Mouse (Mus musculus): ENCODE measurements at regions not wholly inside any gene's neighbourhood (a gene's known extent, or its start where the extent isn't known, plus 50 kb on each side); places are given as distances from the start of the nearest gene placed in this dataset.

DNA sequence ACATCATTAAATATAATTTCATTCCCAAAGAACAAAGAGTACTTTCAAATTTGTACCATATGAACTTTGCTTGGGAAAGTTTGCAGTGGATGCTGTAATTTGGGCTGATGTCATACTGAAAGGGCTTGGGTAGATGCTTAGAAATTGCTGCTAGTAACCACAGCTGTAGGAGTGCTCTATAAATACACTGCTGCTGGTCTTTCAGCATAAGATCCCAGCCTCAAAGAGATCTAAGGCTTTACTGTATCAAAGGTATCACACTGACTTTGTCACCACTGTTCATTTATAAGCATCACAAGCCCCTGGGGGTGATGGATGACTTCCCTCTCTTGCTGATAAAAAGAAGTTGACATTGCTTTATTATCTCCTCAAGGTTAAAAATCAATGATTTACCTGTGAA is 497.2 kb downstream of the Pla2g4a start:
- Histone ChIP-seq H3K4me1 (ENCODE audit: control insufficient read depth, insufficient read depth, low read length) (no peaks in the 10 kb centered on the region), H3K27ac (ENCODE audit: low read length) (no peak overlapping the region), H3K9me3 (ENCODE audit: control insufficient read depth, low read length) (no peaks in the 10 kb centered on the region; the same call in 1 of the 2 replicates), H3K4me3 (ENCODE audit: low read length) (no peak overlapping the region), H3K27me3 (replicated peaks; ENCODE audit: control insufficient read depth, insufficient read depth, low read length) (no peaks in the 10 kb centered on the region), H3K9ac (ENCODE audit: low read depth, low read length) (no peak overlapping the region), H3K36me3 (ENCODE audit: control insufficient read depth, insufficient read depth, low read length) (no peaks in the 10 kb centered on the region), H3K4me2 (ENCODE audit: low read depth, low read length) (no peak overlapping the region)
- no peak for ATAC-seq

DNA sequence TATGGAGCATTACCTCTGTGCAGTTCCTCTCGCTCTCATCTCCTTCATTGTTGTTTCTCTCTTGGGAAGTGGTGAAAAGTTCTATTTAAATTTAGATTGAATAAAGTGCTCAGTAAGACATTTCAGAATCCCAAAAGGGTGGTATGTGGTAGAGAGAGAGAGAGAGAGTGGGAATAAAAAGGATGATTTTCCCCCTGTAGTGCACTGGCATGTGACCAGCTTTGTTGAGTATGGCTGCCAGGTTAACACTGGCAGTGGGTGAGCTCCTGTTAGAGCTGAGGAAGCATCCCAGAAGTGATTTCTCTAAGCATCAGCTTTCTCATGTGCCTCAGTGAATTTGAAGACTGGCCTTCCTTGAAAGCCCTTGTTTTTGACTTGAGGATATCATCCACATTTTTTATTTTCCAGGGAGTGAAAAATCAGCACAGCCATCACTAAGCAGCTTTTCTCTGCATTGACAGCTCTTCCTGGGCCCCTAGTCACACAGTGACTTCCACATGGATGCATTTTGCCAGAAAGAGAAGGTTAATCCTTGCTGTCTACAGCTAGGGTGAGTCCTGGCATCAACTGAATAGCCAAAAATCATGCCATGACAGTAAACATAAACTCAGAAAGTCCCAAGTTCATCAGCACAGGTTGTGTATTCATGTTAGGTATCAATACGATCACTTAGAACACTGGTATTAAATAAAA is 511.1 kb downstream of the Pla2g4a start:
- Histone ChIP-seq H3K27me3 (replicated peaks; ENCODE audit: control insufficient read depth, insufficient read depth, low read length) (no peaks in the 10 kb centered on the region), H3K4me2 (ENCODE audit: low read depth, low read length) (no peak overlapping the region), H3K4me1 (ENCODE audit: control insufficient read depth, insufficient read depth, low read length) (no peaks in the 10 kb centered on the region), H3K9me3 (ENCODE audit: control insufficient read depth, low read length) (no peaks in the 10 kb centered on the region), H3K27ac (ENCODE audit: low read length) (no peak overlapping the region), H3K9ac (ENCODE audit: low read depth, low read length) (no peak overlapping the region), H3K4me3 (ENCODE audit: low read length) (no peak overlapping the region), H3K36me3 (ENCODE audit: control insufficient read depth, insufficient read depth, low read length) (no peaks in the 10 kb centered on the region)
- no peak for ATAC-seq
- WGBS = 84% methylated on average over 2 of the region's 2 CpGs

DNA sequence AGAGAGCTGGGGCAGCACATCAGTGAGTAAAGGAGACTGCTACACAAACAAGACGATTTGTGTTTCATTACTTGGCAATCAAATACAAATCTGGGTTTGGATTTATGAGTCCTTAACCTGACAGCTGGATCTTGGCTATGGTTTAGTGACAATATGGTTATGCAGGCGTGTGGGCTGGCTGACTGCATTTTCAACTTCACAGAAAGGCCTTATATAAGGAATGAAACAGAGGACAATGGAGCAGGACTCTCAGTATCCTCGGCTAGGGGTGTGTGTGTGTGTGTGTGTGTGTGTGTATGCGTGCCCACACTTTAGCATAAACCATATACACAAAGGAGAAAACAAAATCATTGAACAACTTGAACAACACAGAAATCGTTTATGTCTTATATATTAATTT is 512.6 kb downstream of the Pla2g4a start:
- Histone ChIP-seq H3K36me3 (ENCODE audit: control insufficient read depth, insufficient read depth, low read length) (no peaks in the 10 kb centered on the region), H3K27ac (ENCODE audit: low read length) (no peak overlapping the region), H3K27me3 (replicated peaks; ENCODE audit: control insufficient read depth, insufficient read depth, low read length) (no peaks in the 10 kb centered on the region), H3K9me3 (ENCODE audit: control insufficient read depth, low read length) (no peaks in the 10 kb centered on the region), H3K9ac (ENCODE audit: low read depth, low read length) (no peak overlapping the region), H3K4me2 (ENCODE audit: low read depth, low read length) (no peak overlapping the region), H3K4me1 (ENCODE audit: control insufficient read depth, insufficient read depth, low read length) (no peaks in the 10 kb centered on the region), H3K4me3 (ENCODE audit: low read length) (no peak overlapping the region)
- ATAC-seq = no peak
- 73% methylated on average over 5 of the region's 5 CpGs for whole genome bisulfite sequencing

DNA sequence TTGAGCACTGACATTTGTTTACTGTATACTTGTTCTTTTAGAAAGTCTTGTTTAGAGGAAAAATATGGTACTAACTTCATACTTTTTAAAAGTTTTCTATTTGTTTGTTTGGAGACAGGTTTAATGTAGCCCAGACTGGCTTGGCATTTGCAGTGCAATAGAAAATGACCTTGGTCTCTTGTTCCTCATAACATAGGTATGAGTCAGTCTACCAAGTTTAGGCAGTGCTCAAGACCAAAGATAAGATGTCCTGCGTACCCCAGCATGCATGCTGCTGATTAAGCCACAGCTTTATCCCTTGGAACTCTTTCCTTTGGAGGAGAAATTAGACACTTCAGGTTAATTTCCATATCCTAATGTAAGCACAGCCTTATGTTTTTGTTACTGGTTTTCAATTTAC is 550.1 kb downstream of the Pla2g4a start:
- no peak for ATAC-seq
- 68% methylated on average over 1 of the region's 1 CpGs for WGBS
- no peak overlapping the region for H3K9ac ChIP-seq (ENCODE audit: low read depth, low read length)

DNA sequence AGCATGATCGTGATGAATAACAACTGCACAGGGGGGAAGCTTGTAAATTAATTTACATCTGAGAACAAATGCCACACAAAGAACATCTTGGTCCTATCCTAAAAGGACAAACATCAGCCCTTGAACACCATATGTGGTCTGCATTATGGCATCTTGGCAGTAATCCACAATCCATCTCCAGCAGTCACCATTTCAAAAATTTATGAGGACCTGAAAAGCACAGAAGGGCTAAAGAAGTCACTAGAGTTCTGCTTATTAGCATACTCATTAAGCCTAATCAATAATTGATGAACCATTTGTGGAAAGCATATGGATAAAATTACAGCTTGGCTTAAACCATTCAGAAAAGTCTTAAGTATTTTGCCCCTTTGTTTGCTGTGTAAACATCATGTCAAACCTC is 555.7 kb downstream of the Pla2g4a start:
- H3K4me2 ChIP-seq (ENCODE audit: low read depth, low read length) = no peak overlapping the region
- WGBS = 47% methylated on average over 1 of the region's 1 CpGs
- no peaks in the 10 kb centered on the region for H3K36me3 ChIP-seq (ENCODE audit: control insufficient read depth, insufficient read depth, low read length)
- H3K9ac ChIP-seq (ENCODE audit: low read depth, low read length) = no peak overlapping the region
- no peak overlapping the region for H3K27ac ChIP-seq (ENCODE audit: low read length)
- no peaks in the 10 kb centered on the region for H3K27me3 ChIP-seq (replicated peaks; ENCODE audit: control insufficient read depth, insufficient read depth, low read length)
- H3K4me3 ChIP-seq (ENCODE audit: low read length) = no peak overlapping the region
- H3K9me3 ChIP-seq (ENCODE audit: control insufficient read depth, low read length) = no peaks in the 10 kb centered on the region
- no peaks in the 10 kb centered on the region for H3K4me1 ChIP-seq (ENCODE audit: control insufficient read depth, insufficient read depth, low read length)
- ATAC-seq = no peak

More for the DNA sequence above, 550.1 kb downstream of the Pla2g4a start:
- H3K27ac ChIP-seq (ENCODE audit: low read length) = no peak overlapping the region
- H3K4me1 ChIP-seq (ENCODE audit: control insufficient read depth, insufficient read depth, low read length) = no peaks in the 10 kb centered on the region
- no peaks in the 10 kb centered on the region for H3K9me3 ChIP-seq (ENCODE audit: control insufficient read depth, low read length)
- H3K4me3 ChIP-seq (ENCODE audit: low read length) = no peak overlapping the region
- no peak overlapping the region for H3K4me2 ChIP-seq (ENCODE audit: low read depth, low read length)
- no peaks in the 10 kb centered on the region for H3K36me3 ChIP-seq (ENCODE audit: control insufficient read depth, insufficient read depth, low read length)
- no peaks in the 10 kb centered on the region for H3K27me3 ChIP-seq (replicated peaks; ENCODE audit: control insufficient read depth, insufficient read depth, low read length)

DNA sequence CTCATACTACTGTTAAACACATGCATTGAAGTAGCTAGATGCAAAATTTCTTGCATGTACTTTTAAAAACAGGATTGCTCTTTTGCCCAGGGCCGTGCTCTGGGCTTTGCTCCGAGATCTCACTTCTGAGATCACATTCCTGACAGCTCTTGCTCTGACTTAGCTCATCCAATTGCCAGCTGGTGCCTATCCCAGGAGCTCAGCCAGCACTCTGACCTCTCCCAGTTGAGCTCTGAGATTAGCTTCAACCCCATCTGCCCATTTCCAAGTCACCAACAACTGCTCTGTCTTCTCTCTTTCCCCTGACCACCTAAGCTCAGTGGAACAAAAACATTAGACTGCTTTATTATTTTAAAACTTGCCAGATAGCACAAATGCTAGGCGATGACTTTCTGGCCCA is 572.4 kb downstream of the Pla2g4a start:
- Histone ChIP-seq H3K4me2 (ENCODE audit: low read depth, low read length) (no peak overlapping the region), H3K9ac (ENCODE audit: low read depth, low read length) (no peak overlapping the region), H3K4me1 (ENCODE audit: control insufficient read depth, insufficient read depth, low read length) (no peaks in the 10 kb centered on the region), H3K36me3 (ENCODE audit: control insufficient read depth, insufficient read depth, low read length) (no peaks in the 10 kb centered on the region), H3K27me3 (replicated peaks; ENCODE audit: control insufficient read depth, insufficient read depth, low read length) (no peaks in the 10 kb centered on the region), H3K9me3 (ENCODE audit: control insufficient read depth, low read length) (no peaks in the 10 kb centered on the region), H3K4me3 (ENCODE audit: low read length) (no peak overlapping the region), H3K27ac (ENCODE audit: low read length) (no peak overlapping the region)
- WGBS = 74% methylated on average over 3 of the region's 3 CpGs
- no peak for ATAC-seq

DNA sequence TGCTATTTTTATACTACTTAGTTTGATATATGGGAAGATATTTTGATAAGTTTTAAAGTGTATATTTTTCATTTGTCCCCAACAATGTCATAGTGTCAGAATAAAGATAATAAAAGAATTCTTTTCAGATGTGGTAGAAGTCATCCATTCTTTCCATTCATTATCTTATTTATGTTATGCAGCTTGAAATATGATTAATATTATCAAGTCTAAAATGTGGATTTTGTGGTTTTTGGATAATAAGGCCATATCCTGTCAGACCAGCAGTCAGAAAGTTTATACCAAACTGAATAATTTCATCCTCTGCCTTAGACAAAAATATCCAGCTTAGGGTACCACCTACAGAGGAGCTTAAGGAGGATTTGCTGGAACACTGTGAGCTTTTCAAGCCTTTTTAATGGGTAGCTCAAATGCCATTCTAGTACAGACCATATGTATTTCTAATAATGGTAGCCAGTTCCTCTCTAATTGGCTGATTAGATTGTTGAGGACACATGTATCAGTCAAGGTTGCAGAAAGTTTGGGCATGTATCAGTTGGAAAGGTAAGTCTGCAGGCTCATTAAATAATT is 609.7 kb downstream of the Pla2g4a start:
- H3K9ac ChIP-seq (ENCODE audit: low read depth, low read length) = no peak overlapping the region
- H3K4me2 ChIP-seq (ENCODE audit: low read depth, low read length) = no peak overlapping the region
- H3K4me1 ChIP-seq (ENCODE audit: control insufficient read depth, insufficient read depth, low read length) = no peaks in the 10 kb centered on the region
- H3K4me3 ChIP-seq (ENCODE audit: low read length) = no peak overlapping the region
- no peak for ATAC-seq
- no peak overlapping the region for H3K27ac ChIP-seq (ENCODE audit: low read length)
- H3K9me3 ChIP-seq (ENCODE audit: control insufficient read depth, low read length) = no peaks in the 10 kb centered on the region
- H3K27me3 ChIP-seq (replicated peaks; ENCODE audit: control insufficient read depth, insufficient read depth, low read length) = no peaks in the 10 kb centered on the region
- H3K36me3 ChIP-seq (ENCODE audit: control insufficient read depth, insufficient read depth, low read length) = no peaks in the 10 kb centered on the region

DNA sequence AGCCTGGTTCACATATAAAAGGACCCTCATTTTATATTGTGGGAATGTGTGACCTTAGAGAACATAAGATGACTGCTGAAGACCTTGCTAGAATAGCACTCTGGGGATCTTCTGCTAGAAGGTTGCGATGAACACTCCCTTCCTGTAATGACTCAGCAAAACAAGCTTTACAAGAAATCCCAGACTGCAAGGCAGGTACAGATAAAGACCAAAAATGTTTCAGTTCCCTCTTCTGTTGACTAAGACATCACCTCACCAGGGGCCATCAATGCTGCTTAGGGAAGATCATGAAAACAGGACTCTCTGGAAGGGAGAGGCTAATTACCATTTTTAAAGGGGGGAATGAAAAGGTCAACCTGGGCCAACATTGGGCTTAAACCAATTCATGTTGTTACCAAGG is 613.7 kb downstream of the Pla2g4a start:
- Histone ChIP-seq H3K9me3 (ENCODE audit: control insufficient read depth, low read length) (no peaks in the 10 kb centered on the region), H3K4me1 (ENCODE audit: control insufficient read depth, insufficient read depth, low read length) (no peaks in the 10 kb centered on the region), H3K27ac (ENCODE audit: low read length) (no peak overlapping the region), H3K27me3 (replicated peaks; ENCODE audit: control insufficient read depth, insufficient read depth, low read length) (no peaks in the 10 kb centered on the region), H3K4me2 (ENCODE audit: low read depth, low read length) (no peak overlapping the region), H3K36me3 (ENCODE audit: control insufficient read depth, insufficient read depth, low read length) (no peaks in the 10 kb centered on the region), H3K9ac (ENCODE audit: low read depth, low read length) (no peak overlapping the region), H3K4me3 (ENCODE audit: low read length) (no peak overlapping the region)
- no peak for ATAC-seq
- 86% methylated on average over 1 of the region's 1 CpGs for WGBS

DNA sequence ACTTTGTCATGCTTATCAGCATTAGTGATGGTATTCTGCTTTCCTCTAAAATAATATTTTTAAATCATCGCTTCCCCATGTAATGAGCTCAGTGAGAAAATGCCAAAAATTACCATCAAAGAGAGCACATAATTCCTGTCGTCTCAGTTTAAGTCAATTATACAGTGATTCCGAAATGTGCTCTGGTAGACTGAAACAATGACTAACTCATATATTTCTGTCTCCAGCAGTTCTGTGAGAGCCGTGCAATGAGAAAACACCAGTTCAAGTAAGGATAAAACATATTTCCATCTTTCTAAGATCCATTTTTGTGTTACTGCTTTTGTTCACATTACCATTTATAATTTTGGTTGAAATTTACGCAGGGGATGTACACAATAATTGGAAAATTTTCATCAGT is 622.9 kb downstream of the Pla2g4a start:
- Histone ChIP-seq H3K27ac (ENCODE audit: low read length) (no peak overlapping the region), H3K4me2 (ENCODE audit: low read depth, low read length) (no peak overlapping the region), H3K36me3 (ENCODE audit: control insufficient read depth, insufficient read depth, low read length) (no peaks in the 10 kb centered on the region), H3K9ac (ENCODE audit: low read depth, low read length) (no peak overlapping the region), H3K4me3 (ENCODE audit: low read length) (no peak overlapping the region), H3K27me3 (replicated peaks; ENCODE audit: control insufficient read depth, insufficient read depth, low read length) (no peaks in the 10 kb centered on the region), H3K4me1 (ENCODE audit: control insufficient read depth, insufficient read depth, low read length) (no peaks in the 10 kb centered on the region), H3K9me3 (ENCODE audit: control insufficient read depth, low read length) (no peaks in the 10 kb centered on the region)
- 81% methylated on average over 5 of the region's 5 CpGs for WGBS
- ATAC-seq = no peak

DNA sequence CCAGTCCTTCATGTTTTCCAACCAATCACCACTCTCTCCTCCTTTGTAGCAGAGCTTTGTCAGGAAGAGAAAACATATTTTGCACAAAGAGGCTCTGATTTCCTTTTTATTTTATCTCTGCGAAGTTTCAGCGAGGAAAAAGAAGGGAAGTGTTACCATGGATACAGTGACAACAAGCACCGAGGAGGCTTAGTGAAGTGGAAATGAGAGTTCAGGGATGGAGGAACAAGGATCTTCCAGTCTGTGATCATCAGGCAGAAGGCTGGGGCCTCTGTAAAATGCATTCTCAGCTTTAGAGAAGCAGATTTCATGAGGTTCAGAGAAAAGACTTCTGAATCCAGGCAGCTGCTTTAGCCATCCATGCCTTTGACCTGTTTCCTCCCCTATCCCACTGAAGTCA is 628.9 kb downstream of the Pla2g4a start:
- Histone ChIP-seq H3K4me2 (ENCODE audit: low read depth, low read length) (no peak overlapping the region), H3K4me1 (ENCODE audit: control insufficient read depth, insufficient read depth, low read length) (no peaks in the 10 kb centered on the region), H3K27ac (ENCODE audit: low read length) (no peak overlapping the region), H3K4me3 (ENCODE audit: low read length) (no peak overlapping the region), H3K9me3 (ENCODE audit: control insufficient read depth, low read length) (no peaks in the 10 kb centered on the region), H3K9ac (ENCODE audit: low read depth, low read length) (no peak overlapping the region), H3K27me3 (replicated peaks; ENCODE audit: control insufficient read depth, insufficient read depth, low read length) (no peaks in the 10 kb centered on the region), H3K36me3 (ENCODE audit: control insufficient read depth, insufficient read depth, low read length) (no peaks in the 10 kb centered on the region)
- 36% methylated on average over 3 of the region's 3 CpGs for WGBS
- no peak for ATAC-seq
